Mouse (Mus musculus) induced T-regulatory cell, adult 2 months (primary cell): ENCODE measurements around the gene Sox13.

Source experiments
- DNase-seq: peaks from one replicate; pipeline ENCODE4 v3.0.0-alpha.2; 2012; ENCODE audit warnings: low read depth

Gene Sox13

DNA sequence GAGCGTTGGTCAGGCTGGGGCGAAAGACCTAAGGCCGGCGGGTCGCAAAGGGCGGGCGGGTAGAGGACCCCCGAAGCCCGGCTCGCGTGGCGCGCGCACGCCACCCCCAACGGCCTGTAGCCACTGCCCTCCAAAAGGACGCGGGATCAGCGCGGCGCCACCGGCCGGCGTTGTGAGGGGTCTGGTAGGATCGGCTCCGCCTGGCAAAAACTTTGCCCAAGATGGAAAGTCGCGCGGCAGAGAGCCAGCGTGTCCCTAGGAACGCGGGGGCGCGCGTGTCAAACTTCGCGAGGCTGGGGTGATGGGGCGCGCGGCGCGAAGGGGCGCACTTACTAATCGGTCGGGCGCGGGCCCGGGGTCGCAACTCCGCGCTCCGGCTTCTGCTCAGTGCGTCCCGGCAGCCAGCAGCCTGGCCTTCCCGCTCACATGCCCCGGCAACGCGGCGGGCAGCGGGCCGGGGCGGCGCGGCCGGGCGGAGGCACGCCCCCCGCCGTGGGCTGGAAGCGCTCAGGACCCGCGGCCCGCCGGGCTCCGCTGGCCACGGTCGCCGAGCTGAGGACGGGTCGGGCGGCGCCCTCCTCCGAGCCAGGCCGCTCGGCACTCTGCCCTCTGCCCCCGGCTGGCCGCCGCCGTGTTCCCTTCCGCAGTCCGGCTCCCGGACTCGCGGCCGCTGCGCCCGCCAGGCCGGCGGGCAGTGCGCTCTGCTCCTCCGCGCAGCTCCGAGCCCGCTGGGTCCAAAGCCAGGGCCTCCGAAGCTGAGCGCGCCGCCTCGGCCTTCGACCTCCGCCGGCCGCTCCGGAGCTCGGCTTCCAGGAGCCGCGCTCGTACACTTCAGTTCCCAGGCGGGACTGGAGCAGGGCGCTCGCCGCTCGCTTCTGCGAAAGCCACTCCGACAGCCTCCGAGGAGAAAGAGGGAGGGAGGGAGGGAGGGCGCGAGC, at the start of gene Sox13:
Sox13 (minus strand) TSS at position 835 of the 938 bp plus-strand sequence.
- no peak for DNase-seq

DNA sequence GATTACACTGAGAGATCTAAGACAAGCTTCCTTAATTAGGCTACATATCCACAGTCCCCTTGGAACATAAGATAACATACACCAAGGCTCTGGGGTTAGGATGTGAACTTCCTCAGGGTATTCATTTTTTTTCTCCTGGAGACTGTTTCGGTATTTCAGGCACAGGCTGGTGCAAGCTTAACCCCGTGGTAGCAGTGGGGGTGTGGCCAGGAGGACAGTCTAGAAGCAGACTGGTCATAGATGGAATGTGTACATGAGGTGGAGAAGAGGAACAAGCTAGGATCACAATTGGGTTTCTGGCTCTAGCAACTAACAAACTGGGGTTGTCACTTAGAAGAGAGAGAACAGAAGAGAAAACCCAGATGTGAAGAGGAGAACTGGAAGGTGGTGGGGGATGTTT, 47.4 kb upstream of the Sox13 start:
- DNase-seq: no peak

DNA sequence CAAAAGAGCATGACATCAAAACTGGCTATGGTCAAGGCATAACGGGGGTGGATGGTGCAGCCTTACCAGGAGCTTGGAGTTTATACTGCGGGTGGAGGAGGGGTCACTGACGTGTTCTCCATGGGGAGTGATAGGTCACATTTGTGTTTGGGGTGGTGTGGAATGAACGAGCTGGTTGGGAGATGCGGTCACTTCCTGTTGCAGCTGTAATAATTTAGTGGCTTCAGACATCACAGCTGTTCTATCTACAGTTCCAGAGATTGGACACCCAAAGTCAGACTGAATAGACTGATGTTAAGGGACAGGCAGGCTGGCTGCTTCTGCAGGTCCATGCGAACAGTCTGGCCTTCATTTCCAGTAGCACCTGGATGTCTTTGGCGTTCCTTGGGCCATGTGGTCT, 46.9 kb upstream of the Sox13 start:
- no peak for DNase-seq

DNA sequence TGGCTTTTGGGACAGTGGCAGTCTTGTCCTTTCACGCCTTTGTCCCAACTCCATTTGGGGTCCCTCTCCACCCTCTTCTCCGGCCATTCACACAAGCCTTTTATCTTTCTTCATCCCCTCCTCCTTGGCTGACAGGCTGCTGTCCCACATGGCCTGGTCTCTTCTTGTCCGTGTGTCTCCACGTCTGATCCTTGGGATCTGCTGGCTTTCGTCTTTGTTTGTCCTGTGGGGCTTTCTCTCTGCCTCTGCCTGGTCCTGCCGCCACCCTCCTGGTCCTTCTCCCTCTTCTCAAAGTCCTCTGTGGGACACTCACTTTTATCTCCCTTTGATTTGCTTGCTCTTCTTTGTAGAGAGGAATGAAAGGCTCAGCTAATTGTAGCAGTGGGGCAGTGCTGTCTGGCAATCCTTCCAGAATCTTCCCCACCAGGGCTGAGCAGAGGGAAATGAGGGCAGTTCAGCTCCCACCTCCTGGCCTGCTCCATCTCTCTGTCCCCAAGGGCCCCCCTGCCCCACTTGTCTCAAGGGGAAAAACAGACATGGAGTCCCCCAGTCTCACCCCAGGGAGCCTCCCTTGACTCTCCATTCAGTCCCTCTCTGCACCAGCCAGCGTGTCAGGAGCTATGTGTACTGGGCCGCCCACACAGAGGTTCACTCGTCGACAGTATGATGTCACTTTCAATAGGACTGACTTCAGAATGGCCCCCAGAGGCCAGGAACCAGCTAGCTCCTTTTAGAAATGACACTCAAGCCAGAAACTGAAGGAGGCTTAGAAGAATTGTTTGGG, 46.3 kb upstream of the Sox13 start:
- DNase-seq: no peak

DNA sequence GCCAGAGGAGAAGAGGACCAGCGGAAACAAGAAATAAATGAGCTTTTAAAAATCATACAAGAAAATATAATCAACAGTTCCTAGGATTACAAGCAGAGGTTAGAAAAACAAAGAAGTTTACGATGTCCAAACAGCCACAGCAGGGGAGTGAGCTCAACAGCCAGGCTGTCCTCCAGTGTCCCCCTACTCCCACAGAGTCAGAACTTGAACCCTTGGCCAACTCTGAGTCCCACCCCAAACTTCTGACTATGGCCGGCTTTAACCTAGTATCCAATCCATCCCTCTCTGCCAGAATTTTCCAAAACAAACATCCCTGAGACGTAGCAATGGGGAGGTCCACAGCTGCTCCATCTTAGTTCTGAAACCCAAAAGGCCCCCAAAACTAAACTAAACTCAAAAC, 45.0 kb upstream of the Sox13 start:
- DNase-seq: no peak

DNA sequence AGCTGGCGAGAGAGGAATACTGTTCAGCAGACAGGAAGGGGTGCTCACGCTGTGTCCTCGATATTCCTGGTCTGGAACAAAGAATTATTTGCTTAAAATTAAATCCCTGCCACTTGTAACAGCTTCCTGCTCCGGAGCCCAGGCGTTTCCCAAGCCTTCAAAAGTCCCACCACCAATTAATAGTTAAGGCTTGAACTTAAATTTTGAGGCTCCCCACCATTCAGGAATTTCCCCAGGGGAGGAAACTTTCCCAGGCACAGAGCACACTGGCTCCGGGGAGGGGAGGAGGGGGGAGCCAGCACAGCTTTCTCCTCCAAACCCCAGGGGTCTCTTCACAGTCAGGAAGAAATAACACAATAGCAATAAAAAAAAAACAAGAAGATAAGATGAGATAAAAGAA, 44.6 kb upstream of the Sox13 start:
- DNase-seq: no peak

DNA sequence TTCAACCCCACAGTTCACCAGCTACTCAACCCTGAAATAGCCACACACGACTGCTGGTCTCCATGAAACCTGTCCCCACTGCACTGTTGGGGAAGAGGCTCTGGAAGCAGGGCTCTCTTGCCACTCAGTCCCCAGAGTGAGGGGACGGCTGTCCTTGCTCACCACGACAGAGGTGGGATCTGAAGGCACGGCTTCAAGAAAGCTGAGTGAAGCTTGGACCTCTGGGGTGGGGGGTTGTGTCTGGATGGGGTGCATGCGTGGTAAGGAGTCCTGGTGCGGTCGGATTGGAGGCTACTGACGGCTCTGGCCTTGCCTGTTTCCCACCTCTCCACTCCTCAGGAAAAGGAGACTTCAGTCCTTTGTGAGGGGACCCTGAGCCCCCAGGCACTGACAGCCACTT, 43.7 kb upstream of the Sox13 start:
- DNase-seq: no peak

DNA sequence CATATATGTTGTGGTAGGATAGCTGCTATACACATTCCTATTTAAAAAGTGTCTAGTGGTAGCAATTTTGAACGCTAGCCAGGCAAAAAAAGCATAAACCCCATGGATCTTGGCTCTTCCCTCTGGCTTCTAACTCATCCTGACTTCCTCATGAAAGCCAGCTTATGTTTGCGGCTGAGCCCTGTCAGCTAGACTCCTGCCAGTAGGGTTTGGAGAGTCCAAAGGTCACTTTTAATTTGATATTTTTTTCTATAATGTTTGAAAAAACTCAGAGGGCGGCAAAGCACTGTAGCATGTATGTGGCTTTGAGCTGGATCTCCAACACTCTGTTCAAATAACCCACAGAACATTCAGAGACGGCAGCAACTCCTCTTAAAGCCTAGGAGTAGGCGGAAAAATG, 39.0 kb upstream of the Sox13 start:
- no peak for DNase-seq

DNA sequence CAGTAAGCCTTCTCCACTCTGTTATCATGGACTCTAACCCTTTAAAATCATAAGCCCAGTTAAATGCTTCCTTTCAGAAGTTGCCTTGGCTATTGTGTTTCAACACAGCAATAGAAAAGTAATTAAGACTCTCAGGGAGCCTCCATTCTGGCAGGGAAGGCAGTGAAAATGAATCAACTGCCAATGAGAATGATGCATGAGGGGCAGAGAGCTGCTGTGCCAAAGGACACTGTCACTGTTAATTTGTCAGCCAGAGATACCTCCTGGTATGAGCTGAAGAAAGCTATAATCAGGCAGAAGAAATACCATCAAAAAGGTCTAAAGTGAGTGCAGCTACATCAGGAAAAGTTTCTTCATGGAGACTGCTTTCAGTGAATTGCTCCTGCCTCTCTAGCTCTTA, 36.8 kb upstream of the Sox13 start:
- DNase-seq: no peak

DNA sequence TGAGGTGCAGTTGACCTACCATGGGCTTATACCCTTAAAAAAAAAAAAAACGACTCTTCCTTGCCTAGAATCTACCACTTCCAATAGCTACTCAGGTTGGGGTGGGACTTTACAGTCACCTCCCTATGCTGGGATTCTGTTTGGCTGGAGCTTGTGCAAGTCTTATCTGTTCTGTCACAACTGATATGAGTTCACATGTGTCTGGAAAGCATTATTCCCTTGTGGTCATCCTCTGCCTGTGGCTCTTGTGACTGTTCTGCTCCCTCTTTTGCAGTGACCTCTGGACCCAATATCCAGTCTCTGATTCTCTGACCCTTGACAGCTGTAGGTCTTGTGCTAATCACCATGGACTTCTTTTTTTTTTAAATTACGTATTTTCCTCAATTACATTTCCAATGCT, 31.9 kb upstream of the Sox13 start:
- DNase-seq: no peak

DNA sequence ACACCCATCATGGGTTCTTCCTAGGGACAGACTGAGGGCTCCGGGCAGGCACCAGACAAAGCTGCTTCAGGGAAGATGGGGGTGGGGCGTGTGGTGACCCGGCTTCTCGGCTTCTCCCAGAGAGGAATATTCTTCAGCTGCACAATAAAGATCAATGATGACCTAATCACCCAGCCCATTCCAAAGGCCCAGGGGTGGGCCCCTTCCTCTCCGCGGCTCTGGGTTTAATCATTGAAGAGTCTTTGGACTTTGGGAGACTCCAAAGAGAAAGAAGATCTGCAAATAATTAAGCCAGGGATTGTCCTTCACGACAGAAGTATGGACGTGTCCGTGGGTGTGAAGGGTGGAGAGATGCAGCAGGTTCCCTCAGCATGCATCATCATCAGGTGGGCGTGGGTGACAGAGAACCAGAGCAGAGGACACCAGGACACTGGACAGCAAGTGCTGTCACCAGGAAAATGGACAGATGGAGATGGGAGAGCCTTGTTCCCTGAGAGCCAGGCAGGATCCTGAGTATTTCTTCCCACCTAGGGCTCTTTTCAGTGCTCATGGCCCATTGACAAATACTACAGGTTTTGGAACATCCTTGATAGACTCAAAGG, 28.5 kb upstream of the Sox13 start:
- DNase-seq: no peak

DNA sequence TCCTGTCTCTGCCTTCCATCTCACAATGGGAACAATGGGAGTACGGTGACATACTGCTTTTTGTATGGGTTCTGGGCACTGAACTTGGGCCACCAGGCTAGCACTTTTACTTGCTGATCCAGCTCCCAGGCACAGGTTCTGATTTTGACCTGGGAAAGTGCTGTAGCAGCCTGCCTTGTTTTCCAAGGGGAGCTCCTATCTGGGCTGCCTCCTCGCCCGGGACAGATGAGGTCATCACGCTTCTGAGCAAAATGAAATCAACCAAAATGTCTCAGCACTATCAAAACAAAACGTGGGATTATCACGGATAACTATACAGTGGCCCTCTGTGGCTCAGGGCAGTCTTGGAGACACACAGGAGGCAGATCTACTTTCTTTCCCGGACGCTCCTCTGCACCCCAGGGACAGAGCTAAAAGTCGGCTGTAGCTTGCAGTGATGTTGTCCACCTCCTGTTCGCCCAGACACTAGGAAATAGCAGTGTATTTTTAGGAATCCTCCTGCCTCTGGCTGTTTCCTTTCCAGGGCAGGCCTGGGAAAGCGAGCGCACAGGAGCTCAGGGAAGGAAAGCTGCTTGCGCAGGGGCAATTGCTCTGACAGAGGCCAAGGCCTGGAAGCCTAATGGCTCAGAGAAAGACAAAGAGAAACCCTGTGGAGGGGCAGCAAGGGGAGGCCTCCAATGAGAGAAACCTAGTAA, 27.8 kb upstream of the Sox13 start:
- DNase-seq: no peak

DNA sequence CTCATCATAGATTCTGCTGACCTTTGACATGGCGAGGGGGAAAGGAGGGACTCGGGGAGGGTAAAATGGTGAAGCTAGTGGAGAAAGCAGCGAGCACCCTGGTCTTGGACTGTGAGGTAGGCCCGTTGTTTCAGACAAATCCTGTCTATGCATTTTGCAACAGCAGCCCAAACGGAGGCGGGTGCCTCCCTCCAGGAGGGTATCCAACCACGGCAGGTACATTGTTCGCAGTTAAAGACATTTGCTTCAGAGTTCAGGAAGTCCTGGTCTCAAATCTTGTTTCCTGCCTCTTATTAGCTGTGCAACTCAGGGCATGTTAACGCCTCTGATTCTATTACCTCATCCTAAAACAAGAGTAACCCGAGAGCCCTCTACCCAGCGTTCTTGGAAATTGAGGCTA, 26.8 kb upstream of the Sox13 start:
- DNase-seq: no peak

DNA sequence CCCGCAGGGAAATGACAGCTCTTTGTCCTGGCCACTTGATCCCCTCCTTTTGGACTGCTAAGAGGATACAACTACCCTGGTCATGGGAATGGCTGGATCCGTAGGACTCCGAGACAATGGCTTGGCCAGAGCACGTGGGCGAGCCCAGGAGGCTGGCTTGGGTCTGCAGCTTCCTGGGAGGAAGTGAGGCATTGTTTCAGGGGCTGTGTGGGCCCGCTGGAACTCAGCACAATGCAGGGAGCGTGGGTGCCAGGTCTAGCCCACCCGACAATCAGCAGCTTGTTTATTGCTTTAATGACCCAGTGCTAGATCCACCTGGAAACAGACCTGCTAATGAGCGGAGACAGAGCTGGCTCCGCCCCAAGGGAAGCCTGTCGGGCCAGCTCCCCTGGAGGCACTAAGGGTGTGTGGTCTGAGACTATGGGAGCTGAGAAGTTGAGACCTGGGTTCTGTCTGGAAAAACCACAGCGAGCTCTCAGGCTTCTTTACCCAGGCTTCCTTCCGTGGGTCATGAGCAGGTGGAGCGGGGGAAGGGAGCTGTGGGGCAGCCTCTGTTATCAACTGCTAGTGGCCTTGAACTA, 24.3 kb upstream of the Sox13 start:
- no peak for DNase-seq

DNA sequence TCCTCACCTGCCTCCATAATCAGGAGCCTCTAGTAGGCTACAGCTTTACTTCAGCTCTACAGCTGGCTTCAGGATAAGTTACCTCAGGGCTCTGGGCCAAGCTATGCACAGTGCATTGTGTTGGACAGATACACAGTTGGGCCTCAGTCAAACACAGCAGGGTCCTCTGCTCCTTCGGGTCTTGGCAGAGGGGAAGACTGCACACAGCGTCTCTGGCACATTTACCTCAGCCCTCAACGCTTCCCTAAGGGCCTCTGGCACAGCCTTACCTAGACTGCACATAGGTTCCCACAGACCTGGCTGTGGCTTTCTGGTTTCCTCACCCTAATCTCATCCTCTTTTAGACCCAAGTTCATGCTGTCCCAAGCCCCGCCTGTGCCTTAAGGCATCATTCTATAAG, 22.1 kb upstream of the Sox13 start:
- no peak for DNase-seq

DNA sequence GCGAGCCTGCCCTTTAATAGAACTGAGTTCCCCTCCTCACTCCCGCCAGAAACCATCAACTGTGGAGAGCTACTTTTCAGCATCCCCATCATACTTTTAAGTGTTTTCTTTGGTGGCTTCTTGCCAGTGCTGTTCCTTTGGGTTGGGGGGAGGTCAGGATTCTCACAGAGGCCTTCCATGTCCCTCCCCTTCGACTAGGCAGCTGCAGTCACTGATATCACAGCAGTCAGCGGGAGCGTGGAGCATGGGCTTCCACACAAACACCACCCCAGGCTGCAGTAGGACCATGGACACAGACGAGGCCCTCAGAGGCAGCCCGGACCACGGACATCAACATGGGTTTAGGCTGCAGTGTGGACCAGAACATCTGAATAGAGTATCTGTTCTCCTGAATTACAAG, 20.1 kb upstream of the Sox13 start:
- DNase-seq: no peak

DNA sequence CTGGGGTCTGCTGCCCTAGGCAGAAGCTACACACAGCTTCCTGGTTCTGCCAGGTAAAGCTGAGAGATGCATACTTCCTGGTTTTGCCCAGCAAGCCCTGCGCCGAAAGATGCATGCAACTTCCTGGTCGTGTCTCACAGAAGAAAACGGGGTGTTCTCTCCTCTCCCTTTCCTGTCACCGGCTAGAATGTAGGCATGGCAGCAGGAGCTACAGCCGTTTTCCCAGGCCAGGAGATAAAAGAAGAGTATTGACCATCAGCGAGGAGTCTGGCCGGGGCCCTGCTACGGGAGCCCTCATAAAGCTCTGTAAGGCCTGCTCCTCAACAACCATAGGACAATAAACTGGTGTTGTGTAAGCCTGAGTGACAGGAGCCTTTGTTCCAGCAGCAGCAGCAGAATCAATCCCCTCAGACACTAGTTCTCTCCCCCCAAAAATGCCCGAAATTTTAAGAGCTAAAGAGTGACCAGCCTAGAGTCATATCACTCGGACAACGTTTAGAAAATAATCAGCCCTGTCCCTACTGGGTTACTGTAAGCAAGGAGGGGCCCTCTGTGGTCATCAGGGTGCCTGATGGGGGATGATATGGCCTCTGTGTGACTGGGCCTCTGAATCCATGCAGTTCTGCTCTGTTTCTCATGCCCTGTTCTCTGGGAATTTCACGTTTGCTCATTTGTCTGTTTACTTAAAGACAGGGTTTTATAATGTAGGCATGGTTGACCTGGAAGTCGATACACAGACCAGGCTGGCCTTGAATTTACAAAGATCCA, 13.9 kb upstream of the Sox13 start:
- DNase-seq: peak; percentile 3

DNA sequence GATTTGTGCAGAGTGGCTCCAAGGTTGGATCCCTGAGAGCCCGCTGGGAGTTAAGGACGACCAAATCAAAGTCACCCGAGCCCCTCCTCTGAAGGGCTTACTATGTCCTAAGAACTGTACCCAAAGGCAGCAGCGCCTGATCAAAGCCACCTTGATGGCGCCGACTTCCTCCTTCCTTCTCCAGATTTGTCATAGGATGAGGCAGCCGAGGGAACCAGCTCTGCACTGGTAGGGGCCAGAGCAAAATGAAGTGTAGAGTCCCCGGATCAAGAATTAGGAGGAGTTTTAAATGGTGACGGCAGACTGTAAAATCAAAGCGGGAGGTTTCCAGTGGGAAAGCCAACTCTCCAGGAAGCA, 10.6 kb upstream of the Sox13 start:
- DNase-seq: no peak

DNA sequence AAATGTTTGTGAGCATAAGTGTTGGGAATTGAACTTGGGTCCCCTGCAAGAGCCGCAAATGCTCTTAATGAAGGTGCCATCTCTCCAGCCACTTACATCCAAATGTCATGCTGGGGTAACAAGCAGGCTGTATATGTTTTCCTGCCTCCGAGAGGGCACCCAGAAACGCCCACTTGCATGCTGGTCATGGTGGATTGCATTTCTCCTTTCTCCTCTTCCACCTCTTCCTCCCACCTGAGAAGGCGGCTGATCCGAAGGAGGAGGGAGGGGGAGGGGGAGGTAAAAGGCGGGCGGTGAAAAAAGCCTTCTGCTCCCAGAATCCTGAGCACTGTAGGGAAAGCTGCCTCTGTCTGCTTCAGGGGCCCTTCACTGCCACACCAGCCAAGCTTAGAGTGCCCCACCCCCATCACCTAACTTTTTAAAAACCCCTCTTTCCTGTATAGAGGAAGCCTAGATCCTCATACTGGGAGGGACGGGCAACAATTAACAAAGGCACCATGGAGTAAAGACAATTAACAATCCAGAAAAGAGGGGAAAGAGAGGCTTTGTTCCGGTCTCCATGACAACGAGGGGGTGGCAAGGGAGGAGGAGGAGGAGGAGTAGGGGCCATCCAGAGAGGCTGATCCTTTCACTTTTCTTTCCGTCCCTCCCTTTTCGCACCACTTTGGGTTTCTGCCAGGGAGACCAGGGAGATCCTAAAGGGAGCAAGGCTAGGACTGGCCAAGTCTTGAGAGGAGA, 10.0 kb upstream of the Sox13 start:
- no peak for DNase-seq

DNA sequence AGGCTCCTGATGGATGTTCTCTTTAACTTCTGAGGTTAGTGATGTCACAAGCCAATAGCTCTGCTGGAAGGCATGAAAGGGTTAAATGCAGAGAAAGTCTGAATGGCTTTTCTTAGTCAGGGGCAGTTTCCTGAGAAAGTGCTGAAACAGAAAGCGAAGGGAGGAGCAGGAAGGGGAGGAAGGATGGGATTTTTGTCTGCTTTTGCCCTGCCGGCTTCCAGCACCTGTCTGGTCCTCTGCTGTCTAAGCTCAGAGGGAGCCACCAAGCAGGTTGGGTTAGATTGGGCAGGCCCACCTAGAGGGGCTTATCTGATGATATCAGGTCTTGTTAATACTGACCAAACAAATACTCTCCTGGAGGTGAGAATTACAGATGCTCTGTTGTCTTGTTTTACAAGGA, 8.4 kb upstream of the Sox13 start:
- DNase-seq: no peak

DNA sequence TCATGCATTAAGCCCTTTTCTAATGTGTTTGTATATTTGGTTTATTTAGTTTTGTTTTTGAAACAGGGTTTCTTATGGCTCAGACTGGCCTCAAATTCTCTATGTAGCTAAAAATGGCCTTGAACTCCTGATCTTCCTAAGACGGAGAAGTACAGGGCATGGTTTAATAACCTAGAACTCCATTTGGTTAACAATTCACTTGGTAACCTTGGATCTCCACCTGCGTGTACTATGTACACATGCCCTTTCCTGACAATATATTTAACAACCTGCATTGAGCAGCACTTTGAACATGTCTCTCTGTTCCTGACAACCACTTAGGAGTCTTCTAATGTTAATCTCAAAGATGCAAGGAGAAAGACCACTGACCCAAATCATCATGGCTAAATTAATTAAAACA, 7.0 kb upstream of the Sox13 start:
- DNase-seq: no peak
